In genomic region chr12:76570221-76570940, GRCm38 (mm10) we compare ENCODE assay signal across 22 mouse cellular contexts. TPM values are rescaled to one million over a fixed set of nuclear protein-coding genes. Genes with fewer than 3 reads are reported as not detected.
DNase-seq lines count a peak whose midpoint lies in the region; ATAC-seq lines count a peak whose summit lies in the region.
"Had no signal": no experiment of that assay in that cellular context is flagged by ENCODE, and none has a peak within 500 bp of the region (broad histone marks: within the 10 kb centered on the region; RNA-seq: fewer than 3 reads in every experiment).

No protein-coding gene starts in this region.

- H3K4me3 ChIP-seq in heart, embryonic 13.5 days, result no peak overlapping the region
- no peak overlapping the region for H3K4me3 ChIP-seq in limb, embryonic 13.5 days
- no peak overlapping the region for H3K4me3 ChIP-seq in limb, embryonic 10.5 days
- H3K4me3 ChIP-seq in kidney, embryonic 16.5 days (ENCODE audit: low read length), result no peak overlapping the region
- H3K4me3 ChIP-seq: embryonic facial prominence, embryonic 13.5 days; heart, embryonic 12.5 days; hindbrain, embryonic 13.5 days; liver, embryonic 15.5 days; midbrain, embryonic 13.5 days had no signal

- no peak for ATAC-seq in heart, embryonic 13.5 days (ENCODE audit: extremely low read depth, insufficient number of reproducible peaks, low FRiP score, low TSS enrichment)
- ATAC-seq in limb, embryonic 13.5 days (ENCODE audit: low FRiP score, low read depth), result 0 out of 2 replicates have a peak, but pooled peaks have one; percentile 12
- ATAC-seq in kidney, embryonic 16.5 days (ENCODE audit: low FRiP score, low TSS enrichment), result no peak
- no peak for ATAC-seq in megakaryocyte progenitor cell, adult 5-6 weeks (replicated peaks; ENCODE audit: poor library complexity)
- ATAC-seq: forebrain, embryonic 14.5 days; lung, postnatal 0 days; midbrain, embryonic 13.5 days had no signal

- DNase-seq in heart, adult 18-20 months, result no peak
- no peak for DNase-seq in limb, embryonic 10.5 days (ENCODE audit: low spot score)
- DNase-seq in ES-CJ7 (ENCODE audit: low read depth, low spot score), result peak; percentile 41
- no peak for DNase-seq in right cerebral cortex, postnatal 4 days
- DNase-seq: adrenal gland, postnatal 36 days; B cell, adult 2 months; cerebellum, adult 9-10 months; gastrocnemius, postnatal 10 days; right cerebral cortex, postnatal 14 days; spleen, adult 18-20 months; thymus, postnatal 14 days had no signal

- H3K27ac ChIP-seq in heart, embryonic 13.5 days (replicated peaks), result no peak overlapping the region
- no peak overlapping the region for H3K27ac ChIP-seq in limb, embryonic 13.5 days
- H3K27ac ChIP-seq in limb, embryonic 10.5 days, result no peak overlapping the region
- H3K27ac ChIP-seq in kidney, embryonic 16.5 days (ENCODE audit: low read length), result peak overlapping the region; percentile 95
- H3K27ac ChIP-seq: embryonic facial prominence, embryonic 13.5 days; hindbrain, embryonic 13.5 days; liver, embryonic 15.5 days; midbrain, embryonic 13.5 days had no signal

- peaks cover 12% of the 10 kb centered on the region for H3K4me1 ChIP-seq in heart, embryonic 13.5 days
- peaks cover 11% of the 10 kb centered on the region for H3K4me1 ChIP-seq in limb, embryonic 13.5 days
- H3K4me1 ChIP-seq in limb, embryonic 10.5 days, result peaks cover 17% of the 10 kb centered on the region
- H3K4me1 ChIP-seq in kidney, embryonic 16.5 days (ENCODE audit: insufficient read depth, low read length), result peaks cover 35% of the 10 kb centered on the region

- no peak overlapping the region for H3K4me2 ChIP-seq in heart, embryonic 13.5 days
- no peak overlapping the region for H3K4me2 ChIP-seq in limb, embryonic 13.5 days (replicated peaks)
- no peak overlapping the region for H3K4me2 ChIP-seq in kidney, embryonic 16.5 days (replicated peaks; ENCODE audit: low read depth, low read length)
- H3K4me2 ChIP-seq: embryonic facial prominence, embryonic 13.5 days; heart, embryonic 12.5 days; hindbrain, embryonic 13.5 days; liver, embryonic 15.5 days; midbrain, embryonic 13.5 days had no signal

- H3K9ac ChIP-seq in heart, embryonic 13.5 days, result 0 out of 2 replicates have a peak overlapping the region, but pooled peaks have one; percentile 0
- H3K9ac ChIP-seq in limb, embryonic 13.5 days, result no peak overlapping the region
- H3K9ac ChIP-seq in kidney, embryonic 16.5 days (replicated peaks; ENCODE audit: low read length), result no peak overlapping the region
- H3K9ac ChIP-seq: embryonic facial prominence, embryonic 13.5 days; heart, embryonic 12.5 days; hindbrain, embryonic 13.5 days; liver, embryonic 15.5 days; midbrain, embryonic 13.5 days had no signal

- no peaks in the 10 kb centered on the region for H3K27me3 ChIP-seq in heart, embryonic 13.5 days (replicated peaks)
- no peaks in the 10 kb centered on the region for H3K27me3 ChIP-seq in limb, embryonic 13.5 days
- H3K27me3 ChIP-seq in limb, embryonic 10.5 days (ENCODE audit: low read depth, poor library complexity, severe bottlenecking), result no peaks in the 10 kb centered on the region
- no peaks in the 10 kb centered on the region for H3K27me3 ChIP-seq in kidney, embryonic 16.5 days (ENCODE audit: insufficient read depth, low read length)
- H3K27me3 ChIP-seq: embryonic facial prominence, embryonic 13.5 days; heart, embryonic 12.5 days; hindbrain, embryonic 13.5 days; midbrain, embryonic 13.5 days had no signal

- 0 out of 2 replicates have a peak, but pooled peaks cover 4% of the 10 kb centered on the region for H3K9me3 ChIP-seq in heart, embryonic 13.5 days
- peaks cover 6% of the 10 kb centered on the region; the same call in 1 of the 2 replicates for H3K9me3 ChIP-seq in limb, embryonic 13.5 days
- H3K9me3 ChIP-seq in limb, embryonic 10.5 days (replicated peaks), result no peaks in the 10 kb centered on the region
- 0 out of 2 replicates have a peak, but pooled peaks cover 4% of the 10 kb centered on the region for H3K9me3 ChIP-seq in kidney, embryonic 16.5 days (ENCODE audit: low read length)
- H3K9me3 ChIP-seq: embryonic facial prominence, embryonic 13.5 days; heart, embryonic 12.5 days; liver, embryonic 15.5 days had no signal

- WGBS in heart, embryonic 13.5 days, result 67% methylated on average over 9 of the region's 9 CpGs
- 62% methylated on average over 9 of the region's 9 CpGs for WGBS in limb, embryonic 13.5 days
- WGBS in limb, embryonic 10.5 days, result 71% methylated on average over 9 of the region's 9 CpGs
- 66% methylated on average over 9 of the region's 9 CpGs for WGBS in kidney, embryonic 16.5 days

- H3K36me3 ChIP-seq in heart, embryonic 13.5 days, result peaks cover 88% of the 10 kb centered on the region
- H3K36me3 ChIP-seq in limb, embryonic 13.5 days, result peaks cover 57% of the 10 kb centered on the region
- peaks cover 66% of the 10 kb centered on the region for H3K36me3 ChIP-seq in limb, embryonic 10.5 days
- H3K36me3 ChIP-seq in kidney, embryonic 16.5 days (ENCODE audit: insufficient read depth, low read length), result peaks cover 48% of the 10 kb centered on the region
- H3K36me3 ChIP-seq: hindbrain, embryonic 13.5 days; midbrain, embryonic 13.5 days had no signal

RNA-seq across cellular contexts. Expression of gene Plekhg3, which starts 39.7 kb away (rescaled TPM):
- polyA plus RNA-seq in heart, embryonic 13.5 days (2015; fragmentation: Nextera tagmentation; extraction: Ambion mirVana), result 6.5 and 7.2 TPM in 2 replicates
- 10 to 100 TPM; 10.6 to 11.4 TPM for total RNA-seq in heart, adult 18-20 months (2021)
- polyA plus RNA-seq in limb, embryonic 13.5 days (2015; fragmentation: Nextera tagmentation; extraction: Ambion mirVana), result 5.6 and 7.2 TPM in 2 replicates
- 5.7 and 6.2 TPM in 2 replicates for polyA plus RNA-seq in limb, embryonic 10.5 days (2016; fragmentation: Nextera tagmentation; extraction: Ambion mirVana)
- polyA plus RNA-seq in kidney, embryonic 16.5 days (2015; fragmentation: Nextera tagmentation; extraction: Ambion mirVana), result 23.0 and 24.8 TPM in 2 replicates
- total RNA-seq in megakaryocyte progenitor cell, adult 5-6 weeks (2015), result 11.1 and 13.6 TPM in 2 replicates
- 13.7 and 13.9 TPM in 2 replicates for total RNA-seq in megakaryocyte progenitor cell, adult 5-6 weeks (2017)
